ENCODE assay signal across 26 mouse cellular contexts in the genomic region with DNA sequence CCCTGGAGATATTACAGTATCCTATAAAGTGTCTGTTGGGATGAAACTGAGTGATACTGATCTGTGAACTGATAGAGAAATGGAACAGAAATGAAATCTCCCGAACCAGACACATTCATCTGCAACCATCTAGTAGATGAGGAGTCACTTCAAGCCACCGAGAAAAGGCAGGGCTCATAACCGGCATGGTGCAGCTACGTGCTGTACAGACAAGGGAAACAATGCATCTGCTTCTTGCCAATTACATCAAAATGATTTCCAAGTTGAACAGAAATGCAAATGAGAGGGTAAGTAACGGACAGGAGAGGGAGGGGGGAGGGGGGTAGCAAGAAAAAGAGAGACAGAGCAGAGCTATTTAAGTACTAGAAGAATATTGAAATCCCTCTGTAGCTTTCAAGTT. TPM values are rescaled to one million over a fixed set of nuclear protein-coding genes. Genes with fewer than 3 reads are reported as not detected.
DNase-seq lines count a peak whose midpoint lies in the region; ATAC-seq lines count a peak whose summit lies in the region.
"Had no signal": no experiment of that assay in that cellular context is flagged by ENCODE, and none has a peak within 500 bp of the region (broad histone marks: within the 10 kb centered on the region; RNA-seq: fewer than 3 reads in every experiment).

No protein-coding gene starts in this region.

- no peak for DNase-seq in midbrain, embryonic 10.5 days (ENCODE audit: low spot score)
- DNase-seq in embryo, embryonic 11 days = no peak
- DNase-seq in gastrocnemius, postnatal 36 days = no peak
- DNase-seq: adrenal gland, postnatal 14 days; cerebellum, adult 11-12 months; cerebellum, adult 9-11 months; gastrocnemius, postnatal 10 days; kidney, adult 9 months; kidney, postnatal 10 days; layer of hippocampus, postnatal 36 days; left cerebral cortex, postnatal 4 days; liver, embryonic 13.5 days; lung, adult 18-20 months; lung, postnatal 4 days had no signal

- H3K9me3 ChIP-seq in hindbrain, embryonic 12.5 days (replicated peaks) = no peaks in the 10 kb centered on the region; the same call in 1 of the 2 replicates
- H3K9me3 ChIP-seq in hindbrain, embryonic 16.5 days (ENCODE audit: control insufficient read depth, low read length) = no peaks in the 10 kb centered on the region; the same call in 1 of the 2 replicates
- no peaks in the 10 kb centered on the region; the same call in 1 of the 2 replicates for H3K9me3 ChIP-seq in midbrain, embryonic 12.5 days
- no peaks in the 10 kb centered on the region for H3K9me3 ChIP-seq in midbrain, embryonic 10.5 days (replicated peaks)
- H3K9me3 ChIP-seq in midbrain, embryonic 13.5 days = no peaks in the 10 kb centered on the region
- H3K9me3 ChIP-seq: embryonic facial prominence, embryonic 13.5 days; heart, embryonic 10.5 days; heart, embryonic 15.5 days; limb, embryonic 15.5 days; liver, embryonic 13.5 days had no signal

- 40% methylated on average over 5 of the region's 5 CpGs for WGBS in hindbrain, embryonic 12.5 days
- 20% methylated on average over 5 of the region's 5 CpGs for WGBS in hindbrain, embryonic 16.5 days
- WGBS in midbrain, embryonic 12.5 days = 35% methylated on average over 5 of the region's 5 CpGs
- WGBS in midbrain, embryonic 10.5 days = 79% methylated on average over 5 of the region's 5 CpGs
- WGBS in midbrain, embryonic 13.5 days = 28% methylated on average over 5 of the region's 5 CpGs

- no peak overlapping the region for H3K4me3 ChIP-seq in hindbrain, embryonic 12.5 days
- no peak overlapping the region for H3K4me3 ChIP-seq in hindbrain, embryonic 16.5 days (ENCODE audit: low read length)
- H3K4me3 ChIP-seq in midbrain, embryonic 12.5 days = no peak overlapping the region
- H3K4me3 ChIP-seq in midbrain, embryonic 10.5 days = no peak overlapping the region
- H3K4me3 ChIP-seq in midbrain, embryonic 13.5 days (replicated peaks) = no peak overlapping the region
- H3K4me3 ChIP-seq: embryonic facial prominence, embryonic 13.5 days; heart, embryonic 10.5 days; heart, embryonic 15.5 days; limb, embryonic 15.5 days; liver, embryonic 13.5 days had no signal

- ATAC-seq in hindbrain, embryonic 12.5 days (ENCODE audit: low FRiP score) = 0 out of 2 replicates have a peak, but pooled peaks have one; percentile 50
- ATAC-seq in hindbrain, embryonic 16.5 days = no peak
- 0 out of 2 replicates have a peak, but pooled peaks have one; percentile 38 for ATAC-seq in midbrain, embryonic 12.5 days (ENCODE audit: low FRiP score, low read depth)
- ATAC-seq in midbrain, embryonic 13.5 days = peak; percentile 55
- ATAC-seq: CD4-positive, CD25-positive, alpha-beta regulatory T cell, adult 4 months; intestine, postnatal 0 days; lung, postnatal 0 days had no signal

- no peaks in the 10 kb centered on the region for H3K27me3 ChIP-seq in hindbrain, embryonic 12.5 days
- H3K27me3 ChIP-seq in hindbrain, embryonic 16.5 days (replicated peaks; ENCODE audit: control insufficient read depth, insufficient read depth, low read length) = no peaks in the 10 kb centered on the region
- H3K27me3 ChIP-seq in midbrain, embryonic 12.5 days = no peaks in the 10 kb centered on the region
- no peaks in the 10 kb centered on the region for H3K27me3 ChIP-seq in midbrain, embryonic 10.5 days (ENCODE audit: low read depth, poor library complexity, severe bottlenecking)
- H3K27me3 ChIP-seq in midbrain, embryonic 13.5 days = no peaks in the 10 kb centered on the region
- H3K27me3 ChIP-seq: embryonic facial prominence, embryonic 13.5 days; heart, embryonic 15.5 days; limb, embryonic 15.5 days; liver, embryonic 13.5 days; megakaryocyte, embryonic 14.5 days had no signal

- H3K4me1 ChIP-seq in hindbrain, embryonic 12.5 days = peaks cover 8% of the 10 kb centered on the region; the same call in 1 of the 2 replicates
- H3K4me1 ChIP-seq in hindbrain, embryonic 16.5 days (ENCODE audit: control insufficient read depth, insufficient read depth, low read depth, low read length) = peaks cover 3% of the 10 kb centered on the region; the same call in 1 of the 2 replicates
- peaks cover 11% of the 10 kb centered on the region for H3K4me1 ChIP-seq in midbrain, embryonic 12.5 days
- H3K4me1 ChIP-seq in midbrain, embryonic 10.5 days = peaks cover 14% of the 10 kb centered on the region
- peaks cover 26% of the 10 kb centered on the region for H3K4me1 ChIP-seq in midbrain, embryonic 13.5 days (replicated peaks)
- H3K4me1 ChIP-seq: embryonic facial prominence, embryonic 13.5 days; heart, embryonic 10.5 days; heart, embryonic 15.5 days; limb, embryonic 15.5 days; liver, embryonic 13.5 days; megakaryocyte, embryonic 14.5 days had no signal

- intact Hi-C loops in gastrocnemius, postnatal 36 days (cut with DNase I) = no loop called here

- H3K27ac ChIP-seq in hindbrain, embryonic 12.5 days = no peak overlapping the region
- no peak overlapping the region for H3K27ac ChIP-seq in hindbrain, embryonic 16.5 days (ENCODE audit: low read depth, low read length)
- H3K27ac ChIP-seq in midbrain, embryonic 12.5 days (replicated peaks) = no peak overlapping the region
- no peak overlapping the region for H3K27ac ChIP-seq in midbrain, embryonic 10.5 days (replicated peaks)
- no peak overlapping the region for H3K27ac ChIP-seq in midbrain, embryonic 13.5 days
- H3K27ac ChIP-seq: embryonic facial prominence, embryonic 13.5 days; heart, embryonic 10.5 days; heart, embryonic 15.5 days; limb, embryonic 15.5 days; liver, embryonic 13.5 days had no signal

- H3K9ac ChIP-seq in hindbrain, embryonic 12.5 days = no peak overlapping the region
- no peak overlapping the region for H3K9ac ChIP-seq in hindbrain, embryonic 16.5 days (ENCODE audit: low read depth, low read length)
- no peak overlapping the region for H3K9ac ChIP-seq in midbrain, embryonic 12.5 days (replicated peaks)
- no peak overlapping the region; the same call in 1 of the 2 replicates for H3K9ac ChIP-seq in midbrain, embryonic 13.5 days (replicated peaks)
- H3K9ac ChIP-seq: embryonic facial prominence, embryonic 13.5 days; heart, embryonic 15.5 days; limb, embryonic 15.5 days; liver, embryonic 13.5 days had no signal

- H3K36me3 ChIP-seq in hindbrain, embryonic 12.5 days = no peaks in the 10 kb centered on the region
- H3K36me3 ChIP-seq in hindbrain, embryonic 16.5 days (ENCODE audit: control insufficient read depth, insufficient read depth, low read length) = no peaks in the 10 kb centered on the region
- H3K36me3 ChIP-seq in midbrain, embryonic 12.5 days = no peaks in the 10 kb centered on the region
- no peaks in the 10 kb centered on the region for H3K36me3 ChIP-seq in midbrain, embryonic 10.5 days
- no peaks in the 10 kb centered on the region for H3K36me3 ChIP-seq in midbrain, embryonic 13.5 days
- H3K36me3 ChIP-seq: embryonic facial prominence, embryonic 13.5 days; heart, embryonic 10.5 days; heart, embryonic 15.5 days; limb, embryonic 15.5 days; liver, embryonic 13.5 days had no signal

- no peak overlapping the region for H3K4me2 ChIP-seq in hindbrain, embryonic 12.5 days (replicated peaks)
- no peak overlapping the region for H3K4me2 ChIP-seq in hindbrain, embryonic 16.5 days (ENCODE audit: low read length)
- no peak overlapping the region for H3K4me2 ChIP-seq in midbrain, embryonic 12.5 days (replicated peaks)
- H3K4me2 ChIP-seq in midbrain, embryonic 13.5 days (replicated peaks) = peak overlapping the region; percentile 14; the same call in 1 of the 2 replicates
- H3K4me2 ChIP-seq: embryonic facial prominence, embryonic 13.5 days; heart, embryonic 15.5 days; limb, embryonic 15.5 days; liver, embryonic 13.5 days had no signal

RNA-seq across cellular contexts. Expression of gene Nsmce3, which starts 47.9 kb away (rescaled TPM):
- polyA plus RNA-seq in hindbrain, embryonic 12.5 days (2016; fragmentation: Nextera tagmentation; extraction: Ambion mirVana) = 10.9 and 11.1 TPM in 2 replicates
- polyA plus RNA-seq in hindbrain, embryonic 16.5 days (2015; fragmentation: Nextera tagmentation; extraction: Ambion mirVana) = 10.2 and 10.9 TPM in 2 replicates
- polyA plus RNA-seq in midbrain, embryonic 12.5 days (2016; fragmentation: Nextera tagmentation; extraction: Ambion mirVana) = 11.6 TPM in 2 replicates
- polyA plus RNA-seq in midbrain, embryonic 10.5 days (2016; fragmentation: Nextera tagmentation; extraction: Ambion mirVana) = 11.6 and 12.5 TPM in 2 replicates
- polyA plus RNA-seq in midbrain, embryonic 13.5 days (2015; fragmentation: Nextera tagmentation; extraction: Ambion mirVana) = 10.5 and 10.7 TPM in 2 replicates
- 1 to 10 TPM; 2.2 to 2.4 TPM for total RNA-seq in gastrocnemius, postnatal 36 days (2021)
